Mouse (Mus musculus) embryonic fibroblast, embryonic 13.5 days (primary cell): ENCODE measurements around the gene Myom1.

Experiments
- CTCF ChIP-seq: IDR thresholded peaks from 2 replicates; pipeline ENCODE4 v1.5.1; 2011; ENCODE audit warnings: mild to moderate bottlenecking, control low read depth, low read length, moderate library complexity, borderline replicate concordance; ENCODE audit not compliant: insufficient read depth
- POLR2A ChIP-seq: IDR thresholded peaks from 2 replicates; pipeline ENCODE4 v1.6.1; 2011; ENCODE audit warnings: low read depth, mild to moderate bottlenecking, control low read depth, low read length, moderate library complexity

- TF ChIP-seq POLR2A (no peak), CTCF (no peak)
These were observed 142.1 kb downstream of the Myom1 start for GRCm38 (mm10) chr17:71144322-71145116.
